Mouse (Mus musculus) neural tube, embryonic 14.5 days (tissue): ENCODE results near the gene Acly. TPM values are rescaled to one million over a fixed set of nuclear protein-coding genes. Genes with fewer than 3 reads are reported as not detected.
A peak's percentile ranks its signal among the peaks of the same experiment; 100 is the strongest.

Experiments
- ATAC-seq: fragments of 200-750 bp; cut with Nextera tagmentation; 2 replicates; pipeline ENCODE4 v1.8.0; 2017; ENCODE audit warnings: low read depth, mild to moderate bottlenecking, moderate TSS enrichment, moderate library complexity
- H3K27ac ChIP-seq: fragments of 300-500 bp; sonication (generic); 2 replicates; pipeline ENCODE4 v1.5.1; 2014; ENCODE audit warnings: low read depth, mild to moderate bottlenecking, control low read depth, low read length, moderate library complexity, mixed read lengths
- H3K27me3 ChIP-seq: fragments of 300-500 bp; sonication (generic); 2 replicates; pipeline ENCODE4 v1.6.1; 2014; ENCODE audit warnings: low read length; ENCODE audit not compliant: control insufficient read depth, insufficient read depth
- H3K36me3 ChIP-seq: fragments of 300-500 bp; sonication (generic); 2 replicates; pipeline ENCODE4 v1.6.1; 2014; ENCODE audit warnings: low read length, mixed read lengths; ENCODE audit not compliant: control insufficient read depth, insufficient read depth
- H3K4me1 ChIP-seq: fragments of 300-500 bp; sonication (generic); 2 replicates; pipeline ENCODE4 v1.6.1; 2014; ENCODE audit warnings: low read length; ENCODE audit not compliant: control insufficient read depth, insufficient read depth
- H3K4me2 ChIP-seq: fragments of 300-500 bp; sonication (generic); 2 replicates; pipeline ENCODE4 v1.6.1; 2014; ENCODE audit warnings: mild to moderate bottlenecking, low read depth, low read length, control low read depth
- H3K4me3 ChIP-seq: fragments of 300-500 bp; sonication (generic); 2 replicates; pipeline ENCODE4 v1.5.1; 2014; ENCODE audit warnings: low read depth, low read length, control low read depth, mixed read lengths
- H3K9ac ChIP-seq: fragments of 300-500 bp; sonication (generic); replicated peaks from 2 replicates; pipeline ENCODE4 v1.6.1; 2014; ENCODE audit warnings: low read depth, mild to moderate bottlenecking, control low read depth, low read length, mixed read lengths
- H3K9me3 ChIP-seq: fragments of 300-500 bp; sonication (generic); 2 replicates; pipeline ENCODE4 v1.6.1; 2016; ENCODE audit warnings: low read length; ENCODE audit not compliant: control insufficient read depth
- WGBS: fragments of 180-500 bp; shearing (Covaris S2); extraction: QIAGEN DNeasy Blood & Tissue Kit; methylation state at CpG from one replicate; pipeline ENCODE4 v1.1.7; 2014; 5-methylcytosine and 5-hydroxymethylcytosine counted together
- polyA plus RNA-seq: library from polyadenylated mRNA; unstranded; fragments of >200 nt; fragmentation: Nextera tagmentation; extraction: Ambion mirVana; gene quantifications from 2 replicates; pipeline ENCODE4 v1.2.1, GENCODE M21; 2014

Gene Acly
- polyA plus RNA-seq, 1 experiment from 2014 or later = 191 TPM

DNA sequence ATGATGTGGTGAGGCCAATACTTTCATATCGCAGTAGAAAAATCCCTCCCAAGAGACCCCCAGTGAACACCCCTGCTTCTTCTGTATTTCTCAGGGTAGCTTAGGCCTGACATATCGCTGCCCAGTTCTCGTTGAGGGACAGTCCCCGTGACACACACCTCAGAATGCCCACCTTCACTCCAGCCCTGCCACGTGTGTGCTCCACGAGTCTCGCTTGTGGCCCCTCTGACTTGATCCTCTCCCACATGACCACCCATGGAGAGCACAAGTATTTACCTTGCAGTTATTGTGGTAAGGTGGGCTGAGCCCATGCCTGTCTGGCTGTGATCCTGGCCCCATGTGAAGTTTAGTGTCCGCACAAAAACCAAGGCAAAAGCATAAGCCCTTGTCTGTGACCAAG, 40.9 kb upstream of the Acly start:
- H3K9ac ChIP-seq = no peak overlapping the region
- ATAC-seq = no peak

GRCm38 (mm10) chr11:100567815-100568245, 40.0 kb upstream of the Acly start:
- WGBS = 54% methylated on average over 9 of the region's 9 CpGs

More for the DNA sequence above, 40.9 kb upstream of the Acly start:
- H3K4me2 ChIP-seq = no peak overlapping the region
- H3K4me3 ChIP-seq = no peak overlapping the region
- H3K9me3 ChIP-seq = no peaks in the 10 kb centered on the region
- WGBS = 90% methylated on average over 8 of the region's 8 CpGs
- no peak overlapping the region for H3K27ac ChIP-seq
- H3K27me3 ChIP-seq = no peaks in the 10 kb centered on the region
- H3K36me3 ChIP-seq = no peaks in the 10 kb centered on the region
- peaks cover 6% of the 10 kb centered on the region; the same call in 1 of the 2 replicates for H3K4me1 ChIP-seq

DNA sequence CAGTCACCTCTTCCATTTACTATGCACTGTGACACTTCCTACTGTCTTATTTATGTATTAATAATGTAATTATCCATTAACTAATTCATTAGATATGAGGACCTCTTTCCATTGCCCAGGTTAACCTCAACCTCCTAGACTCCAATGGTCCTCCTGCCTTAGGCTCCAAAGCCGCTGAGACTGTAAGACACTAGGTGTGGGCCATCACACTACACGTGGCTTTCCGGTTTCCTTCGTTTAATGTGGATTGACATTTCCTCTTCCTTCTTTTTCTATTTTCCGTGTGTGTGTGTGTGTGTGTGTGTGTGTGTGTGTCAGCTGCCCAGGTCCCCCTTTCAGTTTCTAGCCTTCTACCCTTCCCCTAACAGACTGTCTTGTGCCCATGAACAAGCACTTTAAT, 39.4 kb upstream of the Acly start:
- WGBS = 78% methylated on average over 5 of the region's 5 CpGs
- H3K27ac ChIP-seq = no peak overlapping the region
- H3K4me2 ChIP-seq = no peak overlapping the region
- peaks cover 6% of the 10 kb centered on the region; the same call in 1 of the 2 replicates for H3K4me1 ChIP-seq
- no peak overlapping the region for H3K4me3 ChIP-seq
- H3K36me3 ChIP-seq = no peaks in the 10 kb centered on the region
- no peak for ATAC-seq
- H3K27me3 ChIP-seq = no peaks in the 10 kb centered on the region
- H3K9ac ChIP-seq = no peak overlapping the region
- no peaks in the 10 kb centered on the region for H3K9me3 ChIP-seq

More at GRCm38 (mm10) chr11:100567815-100568245, 40.0 kb upstream of the Acly start:
- Histone ChIP-seq H3K4me3 (no peak overlapping the region), H3K4me2 (no peak overlapping the region), H3K9me3 (no peaks in the 10 kb centered on the region), H3K27me3 (no peaks in the 10 kb centered on the region), H3K36me3 (no peaks in the 10 kb centered on the region), H3K4me1 (peaks cover 6% of the 10 kb centered on the region; the same call in 1 of the 2 replicates), H3K9ac (no peak overlapping the region), H3K27ac (no peak overlapping the region)
- ATAC-seq = no peak

DNA sequence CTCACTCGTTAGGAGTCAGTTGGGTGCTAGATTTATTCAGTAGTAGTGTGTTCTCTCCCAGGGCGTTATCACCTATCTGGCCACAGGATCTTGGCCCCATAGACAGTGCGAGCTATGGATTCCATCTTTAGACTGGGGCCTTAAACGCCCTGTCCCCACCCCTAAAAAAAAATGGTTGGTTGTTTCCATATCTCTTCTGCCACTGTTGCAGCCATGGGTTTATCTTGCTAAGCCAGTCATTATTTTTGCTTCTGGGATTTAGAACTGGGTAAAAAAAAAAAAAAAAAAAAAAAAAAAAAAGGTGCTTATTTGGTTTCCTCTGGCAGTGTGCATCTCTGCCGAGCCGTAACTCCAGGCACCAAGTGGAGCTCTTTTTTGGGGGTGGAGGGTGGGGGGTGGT, 36.9 kb upstream of the Acly start:
- H3K36me3 ChIP-seq = no peaks in the 10 kb centered on the region
- no peak overlapping the region for H3K9ac ChIP-seq
- no peaks in the 10 kb centered on the region for H3K4me1 ChIP-seq
- 91% methylated on average over 6 of the region's 6 CpGs for WGBS
- no peak overlapping the region for H3K4me2 ChIP-seq
- no peak overlapping the region for H3K4me3 ChIP-seq
- no peaks in the 10 kb centered on the region for H3K27me3 ChIP-seq
- no peak for ATAC-seq
- H3K9me3 ChIP-seq = no peaks in the 10 kb centered on the region
- H3K27ac ChIP-seq = no peak overlapping the region

DNA sequence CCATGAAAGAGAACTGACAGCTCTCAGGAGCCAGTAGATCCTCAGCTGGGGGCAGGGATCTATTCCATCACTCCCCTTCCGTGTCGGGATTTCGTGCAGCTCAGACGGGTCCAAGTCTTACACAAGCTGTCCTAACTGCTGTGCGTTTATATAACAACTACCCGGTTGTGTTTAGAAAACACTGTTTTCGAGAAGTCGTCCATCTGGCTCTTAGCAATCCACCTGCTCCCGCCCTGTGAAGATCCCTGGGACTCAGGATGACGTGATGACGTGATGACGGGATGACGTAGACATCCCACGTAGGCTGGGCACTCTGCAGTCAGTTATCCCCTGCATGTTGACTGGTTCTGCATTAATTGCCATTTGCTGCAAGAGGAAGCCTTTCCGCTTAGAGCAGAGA, 36.5 kb upstream of the Acly start:
- Histone ChIP-seq H3K4me3 (no peak overlapping the region), H3K36me3 (no peaks in the 10 kb centered on the region), H3K27me3 (no peaks in the 10 kb centered on the region), H3K4me2 (no peak overlapping the region), H3K4me1 (no peaks in the 10 kb centered on the region), H3K9ac (no peak overlapping the region), H3K9me3 (no peaks in the 10 kb centered on the region), H3K27ac (no peak overlapping the region)
- 81% methylated on average over 15 of the region's 15 CpGs for WGBS
- ATAC-seq = no peak

- Histone ChIP-seq H3K27me3 (no peaks in the 10 kb centered on the region), H3K27ac (no peak overlapping the region), H3K4me3 (no peak overlapping the region), H3K4me1 (no peaks in the 10 kb centered on the region), H3K36me3 (no peaks in the 10 kb centered on the region), H3K4me2 (no peak overlapping the region), H3K9me3 (no peaks in the 10 kb centered on the region), H3K9ac (no peak overlapping the region)
- WGBS = 72% methylated on average over 5 of the region's 5 CpGs
- ATAC-seq = no peak
Observed at GRCm38 (mm10) chr11:100561748-100562147, 33.9 kb upstream of the Acly start.

DNA sequence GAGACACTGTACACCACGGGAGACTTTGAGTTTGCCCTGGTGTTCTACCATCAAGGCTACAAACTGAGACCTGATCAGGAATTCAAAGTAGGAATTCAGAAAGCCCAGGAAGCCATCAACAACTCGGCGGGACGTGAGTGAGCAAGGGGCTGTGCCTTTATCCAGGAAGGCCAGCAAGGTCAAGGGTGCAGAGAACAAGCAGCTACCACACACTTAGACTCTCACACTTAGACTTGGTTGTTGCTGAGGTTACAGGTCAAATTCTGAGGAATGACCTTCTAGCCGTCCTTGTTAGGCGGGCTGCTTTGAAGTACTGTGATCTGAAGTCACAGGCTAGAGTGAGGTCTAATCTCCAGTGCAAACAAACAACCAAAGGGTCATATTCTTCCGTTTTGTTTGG, 31.7 kb upstream of the Acly start:
- Histone ChIP-seq H3K36me3 (no peaks in the 10 kb centered on the region), H3K4me1 (no peaks in the 10 kb centered on the region), H3K4me2 (no peak overlapping the region), H3K27me3 (no peaks in the 10 kb centered on the region), H3K9ac (no peak overlapping the region), H3K27ac (no peak overlapping the region), H3K9me3 (no peaks in the 10 kb centered on the region), H3K4me3 (no peak overlapping the region)
- no peak for ATAC-seq
- 53% methylated on average over 7 of the region's 7 CpGs for WGBS

DNA sequence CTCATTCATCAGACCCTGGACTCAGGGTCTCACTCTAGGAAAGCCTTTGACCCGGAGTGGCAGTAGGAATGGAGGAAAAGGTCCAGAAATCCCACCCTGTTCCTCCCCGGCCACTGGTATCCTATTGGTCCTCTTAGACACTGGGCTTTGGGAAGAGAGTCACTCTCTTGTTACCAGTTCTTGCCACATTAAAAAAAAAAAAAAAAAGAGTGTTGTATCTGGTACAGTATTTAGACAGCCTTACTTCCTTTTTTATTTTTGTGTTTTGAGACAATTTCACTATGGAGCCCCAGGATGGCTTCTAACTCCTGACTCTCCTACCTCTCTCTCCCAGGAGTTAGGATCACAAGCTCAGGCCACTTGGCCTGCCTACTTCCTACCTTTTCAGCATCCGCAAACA, 29.8 kb upstream of the Acly start:
- WGBS = 75% methylated on average over 3 of the region's 3 CpGs
- Histone ChIP-seq H3K9ac (no peak overlapping the region), H3K9me3 (no peaks in the 10 kb centered on the region), H3K27me3 (no peaks in the 10 kb centered on the region), H3K4me3 (no peak overlapping the region), H3K4me2 (no peak overlapping the region), H3K36me3 (no peaks in the 10 kb centered on the region), H3K27ac (no peak overlapping the region), H3K4me1 (no peaks in the 10 kb centered on the region)
- ATAC-seq = no peak

DNA sequence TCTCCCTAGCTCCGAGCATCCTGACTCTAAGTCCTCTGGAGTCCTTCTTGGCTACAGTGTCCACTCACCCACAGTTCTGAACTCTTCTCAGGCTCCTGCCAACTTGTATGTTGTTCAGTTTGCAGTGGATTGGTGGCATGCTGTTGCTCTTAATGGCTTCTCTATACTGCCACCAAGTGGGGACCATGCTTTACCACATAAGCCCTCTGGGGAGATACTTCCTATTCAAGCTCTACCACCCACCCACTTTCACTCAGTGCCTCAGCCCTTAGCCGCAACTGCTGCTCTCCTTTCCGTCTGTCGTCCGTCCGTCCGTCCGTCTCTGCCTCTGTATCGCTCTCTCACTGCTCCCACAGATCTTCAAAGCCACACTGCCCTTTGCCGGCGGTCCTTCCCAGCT, 27.8 kb upstream of the Acly start:
- peak; percentile 34; the same call in 1 of the 2 replicates for ATAC-seq
- Histone ChIP-seq H3K4me3 (no peak overlapping the region), H3K4me2 (no peak overlapping the region), H3K9ac (no peak overlapping the region), H3K27ac (no peak overlapping the region), H3K27me3 (no peaks in the 10 kb centered on the region), H3K36me3 (no peaks in the 10 kb centered on the region), H3K4me1 (no peaks in the 10 kb centered on the region), H3K9me3 (no peaks in the 10 kb centered on the region)
- 30% methylated on average over 11 of the region's 11 CpGs for WGBS

DNA sequence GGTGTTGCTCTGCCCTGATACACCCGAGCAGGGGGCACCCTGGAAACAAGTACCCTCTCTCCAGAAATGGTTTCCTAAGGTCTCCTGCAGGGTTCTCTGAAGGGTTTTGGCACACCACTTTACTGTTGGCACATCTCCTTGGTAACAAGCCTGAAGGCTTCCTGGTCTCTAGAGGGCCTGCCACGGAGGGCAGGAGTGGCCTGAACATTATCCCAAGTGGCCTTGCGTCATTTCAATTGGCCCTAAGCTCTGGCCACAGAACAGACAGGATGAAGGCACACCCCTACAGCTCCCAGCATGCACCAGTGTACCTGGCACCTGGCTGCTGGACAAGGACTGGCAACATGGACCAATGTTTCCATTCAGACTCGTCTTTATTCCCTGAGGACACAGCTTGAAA, 25.0 kb upstream of the Acly start:
- Histone ChIP-seq H3K9ac (no peak overlapping the region), H3K27me3 (no peaks in the 10 kb centered on the region), H3K36me3 (no peaks in the 10 kb centered on the region), H3K4me1 (no peaks in the 10 kb centered on the region), H3K4me3 (no peak overlapping the region), H3K27ac (no peak overlapping the region), H3K4me2 (no peak overlapping the region), H3K9me3 (no peaks in the 10 kb centered on the region)
- WGBS = 74% methylated on average over 4 of the region's 4 CpGs
- ATAC-seq = no peak
